Mouse (Mus musculus) brain, adult 2 months (tissue): Measurements from ENCODE around the gene Cux1.

Experiments used
- DNase-seq: peaks from one replicate; pipeline ENCODE4 v3.0.0; 2011; ENCODE audit warnings: low read depth, low spot score

The Cux1 gene

DNA sequence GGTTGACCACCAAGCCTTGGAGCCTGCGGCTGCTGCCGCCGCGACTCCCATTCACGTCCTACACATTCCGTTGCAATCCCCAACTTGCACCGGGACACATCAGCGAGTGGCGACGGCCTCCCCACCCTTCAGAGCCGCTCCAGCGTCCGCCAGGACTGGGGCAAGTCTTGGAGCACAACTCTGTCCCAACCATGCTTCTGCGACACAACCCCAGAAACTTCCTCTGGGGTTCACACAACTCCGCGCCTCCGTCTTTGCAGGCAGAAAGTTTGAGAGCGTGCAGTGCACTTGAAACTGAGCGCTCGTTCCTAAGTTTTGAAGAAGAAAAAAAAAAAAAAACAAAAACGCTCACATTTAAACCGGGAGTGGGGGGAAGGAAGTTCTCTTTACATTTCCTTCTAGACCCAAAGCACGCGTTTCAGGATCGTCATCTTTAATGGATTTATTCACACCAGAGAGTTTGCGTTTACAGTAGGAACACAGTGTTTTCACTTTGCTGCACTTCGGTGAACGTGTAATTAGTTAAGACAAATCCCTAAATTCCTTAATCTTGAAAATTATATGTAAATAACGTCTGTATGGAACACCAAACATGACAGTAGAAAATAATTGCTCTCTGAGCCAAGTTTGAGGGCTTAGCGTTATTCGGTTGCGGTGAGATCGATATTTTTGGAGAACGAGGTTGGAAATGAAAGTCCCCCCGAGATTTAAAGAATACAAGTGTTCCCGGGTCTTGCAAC lies 906 bp upstream of the Cux1 start:
- DNase-seq: peak; percentile 56

DNA sequence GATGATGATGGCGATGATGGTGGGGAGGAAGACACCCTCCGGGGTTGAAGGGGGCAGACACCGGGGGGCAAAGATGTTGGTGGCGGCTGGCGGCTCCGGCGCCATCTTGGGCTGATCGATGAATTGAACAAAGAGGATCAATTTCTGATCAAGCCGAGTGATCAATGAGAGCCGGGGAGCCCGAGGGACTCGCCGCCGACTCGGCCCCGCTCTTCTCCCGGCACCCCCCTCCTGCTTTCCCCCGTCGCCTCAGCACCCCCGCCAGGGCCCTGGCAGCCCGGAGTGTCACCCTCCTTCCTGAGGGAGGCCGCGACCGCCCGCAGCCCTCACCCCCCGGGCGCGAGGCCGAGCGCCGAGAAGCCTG lies 496 bp downstream of the Cux1 start:
- no peak for DNase-seq

DNA sequence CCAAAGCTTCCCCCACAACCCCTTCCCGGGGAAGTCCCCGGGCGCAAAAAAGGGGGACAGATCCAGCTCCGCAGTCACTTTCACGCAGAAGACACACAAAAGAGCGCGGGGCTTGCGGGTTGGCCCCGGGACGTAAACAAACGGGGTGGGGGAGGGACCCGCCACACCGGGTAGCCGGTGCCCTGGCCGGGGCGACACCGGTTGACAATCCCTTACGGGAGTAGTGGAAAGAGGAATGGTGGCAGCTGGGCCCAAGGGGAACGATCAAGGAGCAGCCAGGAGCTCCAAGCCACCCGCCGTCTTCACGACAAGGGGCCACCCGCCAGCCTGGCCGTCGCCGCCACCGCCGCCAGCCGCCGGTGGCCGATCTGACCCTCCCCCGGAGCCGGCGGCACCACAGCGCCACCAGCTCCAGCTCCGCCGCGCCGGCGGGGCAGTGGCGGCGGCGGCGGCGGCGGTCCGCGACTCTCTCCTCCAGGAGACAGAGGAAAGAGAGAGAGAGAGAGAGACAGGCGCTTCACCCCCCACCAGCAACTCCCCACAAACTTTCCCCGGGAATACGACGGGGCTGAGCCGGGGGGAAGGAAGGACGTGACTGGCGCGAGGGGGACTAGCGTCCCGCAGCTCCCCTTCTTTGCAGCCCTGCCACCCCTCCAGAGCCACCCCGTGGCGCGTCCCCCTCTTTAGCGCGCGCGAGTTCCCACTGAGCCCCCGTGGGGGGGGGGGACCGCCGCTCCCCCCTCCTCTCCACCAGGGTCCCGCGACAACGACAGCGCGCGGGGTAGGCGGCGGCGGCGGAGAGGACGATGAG lies 1.1 kb downstream of the Cux1 start:
- peak; percentile 67 for DNase-seq

DNA sequence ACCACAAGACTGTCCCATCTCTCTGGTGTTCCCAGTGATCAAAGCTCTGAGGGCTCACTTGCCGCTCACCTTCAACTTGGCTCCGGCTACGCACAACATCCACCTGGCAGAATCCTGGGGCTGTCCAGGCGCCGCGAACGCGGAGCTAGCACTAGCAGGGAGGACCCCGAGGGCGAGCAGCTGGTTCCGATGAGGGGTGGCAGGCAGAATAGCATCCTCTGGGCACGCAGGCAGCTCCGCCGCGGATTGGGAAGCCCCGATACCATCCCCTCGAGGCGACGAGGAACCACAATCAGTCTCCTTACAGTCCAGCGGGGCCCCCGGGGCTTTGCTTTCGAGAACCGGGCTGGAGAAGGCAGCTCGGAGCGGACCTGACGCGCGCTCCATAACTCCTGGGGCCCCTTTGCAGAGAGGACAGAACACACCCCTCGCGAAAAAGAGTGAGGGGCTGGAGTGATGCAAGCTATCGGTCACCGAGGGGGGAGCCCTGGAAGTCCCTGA lies 1.9 kb downstream of the Cux1 start:
- DNase-seq: peak; percentile 34

DNA sequence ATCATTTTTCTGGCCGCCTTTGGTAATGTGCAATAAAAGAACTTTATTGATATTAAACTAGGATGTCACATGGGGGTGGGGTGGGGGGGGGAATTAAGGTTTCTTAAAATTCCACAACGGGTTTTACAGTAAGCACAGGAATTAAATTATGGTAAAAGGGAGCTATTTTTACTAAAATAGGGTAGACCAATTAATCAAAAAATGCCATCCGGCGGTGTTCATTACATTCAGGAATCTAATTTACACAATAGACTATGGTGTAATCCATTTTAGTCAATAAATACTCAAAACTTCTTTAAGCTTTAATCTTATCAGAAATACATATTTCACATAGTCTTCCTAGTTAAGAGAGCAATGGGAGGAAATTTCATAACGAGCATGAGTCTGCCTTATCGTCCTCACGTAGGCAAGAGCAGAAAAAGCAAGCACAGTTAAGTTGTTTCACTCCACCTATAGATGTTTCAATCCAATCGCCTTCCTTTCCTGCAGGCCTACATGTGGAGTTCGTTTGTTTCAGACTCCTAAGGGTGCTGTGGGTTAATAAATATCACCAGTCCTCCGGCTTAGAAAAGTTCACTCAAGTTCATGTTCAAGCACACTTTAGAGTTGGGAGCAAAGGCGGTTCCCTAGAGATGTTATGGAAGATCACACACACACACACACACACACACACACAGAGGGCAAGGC lies 2.5 kb downstream of the Cux1 start:
- DNase-seq: no peak

DNA sequence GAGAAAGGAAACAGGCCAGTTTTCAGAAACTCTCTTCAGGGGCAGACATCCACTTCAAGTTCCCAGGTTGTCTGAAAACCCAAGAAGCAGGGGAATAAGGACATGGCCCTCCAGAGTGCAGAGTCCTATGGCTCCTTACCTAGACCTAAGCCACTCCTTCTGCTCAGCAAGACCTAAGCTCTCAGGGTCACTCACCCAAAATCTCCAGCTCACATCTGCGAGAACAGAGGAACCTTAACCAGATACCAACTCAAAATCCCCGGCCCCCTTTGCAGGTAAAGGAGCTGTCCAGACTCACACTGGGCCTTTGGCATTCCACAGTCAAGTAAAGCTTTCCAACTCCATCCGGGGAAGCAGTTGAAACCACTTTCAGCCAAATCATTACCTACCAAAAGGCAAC lies 3.3 kb downstream of the Cux1 start:
- no peak for DNase-seq

DNA sequence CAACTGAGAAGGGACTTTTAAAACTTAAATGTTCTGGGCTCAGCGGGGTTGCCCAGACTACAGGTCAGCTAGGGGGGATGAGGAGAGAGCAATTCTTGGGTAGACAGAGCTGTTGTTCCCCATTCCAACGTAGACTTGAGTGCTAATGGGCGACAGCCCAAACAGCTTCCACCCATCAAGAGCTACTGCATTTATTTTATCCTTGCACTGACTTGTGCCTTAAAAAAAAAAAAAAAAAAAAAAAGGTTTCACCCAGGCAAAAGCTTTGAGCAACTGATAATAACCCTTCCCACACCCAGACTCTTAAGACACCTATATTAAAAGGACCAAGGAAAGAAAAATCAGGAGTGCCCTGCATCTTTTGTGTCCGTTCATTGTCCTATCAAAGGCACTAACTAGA lies 4.2 kb downstream of the Cux1 start:
- no peak for DNase-seq

DNA sequence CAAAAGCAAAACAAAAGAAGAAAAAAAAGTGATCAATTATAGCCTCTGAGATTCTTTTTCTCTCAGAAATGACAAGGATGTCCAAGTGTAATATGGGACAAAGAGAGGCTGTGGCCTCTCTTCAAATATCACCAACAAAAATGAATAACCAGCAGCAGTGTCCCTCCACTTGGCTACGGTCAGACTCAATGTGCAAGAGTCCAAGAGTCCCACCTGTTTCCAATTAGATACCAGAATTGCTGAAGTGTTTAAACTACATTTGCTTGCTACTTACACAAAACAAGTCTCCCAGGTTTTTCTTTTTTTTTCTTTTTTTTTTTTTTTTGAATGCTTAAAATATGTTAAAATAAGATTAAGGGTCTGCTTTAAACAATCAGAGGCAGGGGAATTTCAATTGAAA lies 5.1 kb downstream of the Cux1 start:
- DNase-seq: peak; percentile 57

DNA sequence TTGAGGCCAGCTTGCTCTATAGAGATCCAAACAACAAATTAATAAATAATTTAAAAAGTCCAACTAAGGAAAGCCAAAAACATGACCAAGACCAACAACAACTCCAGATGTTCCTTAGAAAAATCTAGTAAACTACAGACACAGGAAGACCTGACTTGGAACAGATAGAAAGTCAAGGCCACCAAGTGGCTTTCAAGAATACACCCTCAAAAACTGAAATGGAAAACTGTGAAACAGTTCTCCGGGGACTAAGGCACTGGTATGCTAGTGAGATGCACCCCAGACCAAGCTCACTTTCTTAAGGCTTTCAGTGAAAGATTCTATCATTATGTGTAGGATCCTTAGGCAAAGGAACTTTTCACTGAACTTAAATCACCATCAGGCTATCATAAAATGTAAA lies 5.6 kb downstream of the Cux1 start:
- no peak for DNase-seq

DNA sequence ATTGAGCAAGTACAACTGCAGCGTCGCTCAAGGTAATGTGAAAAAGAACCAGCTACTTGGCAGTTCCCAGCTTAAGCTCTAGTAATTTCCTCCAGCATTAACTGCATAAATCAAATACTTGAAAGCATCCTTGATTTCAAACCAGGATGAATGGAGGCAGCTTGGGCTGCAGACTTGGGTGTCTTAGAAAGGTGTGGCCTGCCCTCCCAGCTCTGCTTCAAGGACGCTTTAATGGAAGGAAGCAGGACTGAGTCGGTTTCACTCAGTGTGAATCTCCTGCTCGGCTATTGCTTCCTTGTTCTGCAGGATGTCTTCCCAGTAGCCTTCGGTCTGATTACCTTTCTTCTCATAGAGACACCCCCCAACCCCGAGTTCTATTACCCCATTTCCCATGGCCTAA lies 6.6 kb downstream of the Cux1 start:
- no peak for DNase-seq

DNA sequence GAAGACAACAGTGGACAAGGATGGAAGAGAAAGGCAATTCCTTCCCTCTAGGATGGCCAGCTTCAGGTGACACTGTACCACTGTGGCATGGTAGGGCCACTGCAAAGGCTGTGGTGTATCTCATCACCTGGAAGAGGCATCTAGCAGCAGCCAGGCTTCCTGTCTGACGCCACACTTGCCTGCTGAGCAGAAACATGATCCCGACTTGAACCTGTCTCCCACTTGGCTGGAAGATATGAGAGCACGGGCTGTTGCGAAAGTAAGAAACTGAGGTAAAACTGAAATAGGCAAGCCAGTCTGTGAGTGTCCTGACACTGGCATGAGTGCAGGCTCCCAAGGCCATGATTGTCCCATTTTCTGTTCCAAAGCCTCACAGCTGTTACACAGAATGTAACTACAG lies 9.8 kb downstream of the Cux1 start:
- no peak for DNase-seq

DNA sequence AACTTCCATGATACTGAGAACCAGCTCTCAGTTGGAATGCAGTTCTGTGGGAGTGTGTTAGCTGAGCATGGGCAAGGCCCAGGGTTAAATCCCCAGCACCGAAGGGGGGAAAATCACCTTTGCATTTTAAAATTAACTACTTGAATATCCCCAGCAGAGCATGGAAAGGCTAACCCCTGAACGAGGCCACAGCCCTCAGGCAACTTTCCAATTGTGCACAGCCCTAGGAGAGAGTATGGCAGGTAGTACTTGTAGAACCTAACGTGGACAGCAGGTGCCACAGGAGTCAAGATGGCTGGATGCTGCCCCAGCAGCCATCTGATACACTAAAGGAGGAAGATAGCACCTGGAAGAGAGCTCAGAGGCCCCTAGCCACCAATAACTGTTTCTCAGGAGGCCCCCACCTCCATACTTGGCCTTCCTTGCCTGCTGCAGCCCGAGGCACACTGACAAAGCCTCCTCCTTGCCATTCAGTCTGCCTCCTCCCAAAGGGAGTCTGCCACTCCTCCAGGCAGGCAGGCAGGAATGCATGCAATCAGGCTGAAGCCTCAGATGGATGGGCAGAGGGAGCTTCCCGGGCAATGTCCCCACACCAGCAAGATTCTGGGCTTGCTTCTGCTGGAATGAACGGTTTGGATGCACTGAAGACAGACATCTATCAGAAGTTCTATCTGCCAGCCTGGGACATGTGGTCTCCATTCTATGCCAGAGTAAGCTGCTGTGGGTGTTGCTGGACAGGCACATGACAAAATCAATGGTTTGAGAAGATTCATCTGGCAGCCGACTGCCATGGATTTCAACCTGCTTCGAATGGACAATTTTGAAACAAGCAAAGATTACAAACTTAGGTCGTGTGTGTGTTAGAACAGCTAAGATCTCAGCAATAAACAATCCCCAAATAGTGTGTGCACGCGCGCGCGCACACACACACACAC lies 10.7 kb downstream of the Cux1 start:
- DNase-seq: no peak

DNA sequence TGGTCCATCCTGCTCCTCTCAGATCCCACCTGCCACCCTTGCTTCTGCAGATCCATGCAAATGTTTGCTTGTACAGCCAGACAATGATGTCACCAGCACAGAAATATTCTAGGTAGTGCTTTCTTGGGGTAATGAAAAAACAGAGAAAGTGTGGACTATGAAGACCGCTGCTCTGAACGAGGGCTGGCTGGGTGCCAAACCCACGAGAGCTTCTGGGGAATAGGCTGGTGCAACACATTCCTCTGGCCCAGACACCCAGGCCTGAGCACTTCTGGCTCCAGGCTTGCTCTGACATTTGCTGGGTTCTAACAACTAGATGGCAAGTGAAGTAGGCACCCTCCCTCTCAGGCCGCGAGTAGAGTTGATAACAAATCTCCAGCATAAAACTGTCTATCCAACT lies 11.6 kb downstream of the Cux1 start:
- DNase-seq: peak; percentile 61

DNA sequence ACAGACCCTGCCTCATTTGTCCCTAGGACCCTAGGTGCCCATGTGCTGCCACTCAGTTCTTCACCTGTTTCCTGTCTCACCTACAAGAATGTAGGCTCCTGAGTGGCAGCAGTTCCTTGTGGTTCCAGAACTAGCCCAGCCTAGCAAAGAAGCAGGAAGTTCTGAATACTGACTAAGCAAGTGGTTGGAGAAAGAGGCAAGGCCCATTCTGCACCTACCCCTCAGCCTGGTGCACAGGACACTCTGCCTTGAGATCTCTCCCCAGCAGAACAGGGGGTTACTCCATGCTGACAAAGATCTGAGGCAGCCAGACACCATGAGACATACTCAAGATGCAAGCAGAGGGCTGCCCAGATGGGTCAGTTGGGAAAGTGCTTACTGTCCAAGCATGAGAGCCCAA lies 14.5 kb downstream of the Cux1 start:
- DNase-seq: no peak

DNA sequence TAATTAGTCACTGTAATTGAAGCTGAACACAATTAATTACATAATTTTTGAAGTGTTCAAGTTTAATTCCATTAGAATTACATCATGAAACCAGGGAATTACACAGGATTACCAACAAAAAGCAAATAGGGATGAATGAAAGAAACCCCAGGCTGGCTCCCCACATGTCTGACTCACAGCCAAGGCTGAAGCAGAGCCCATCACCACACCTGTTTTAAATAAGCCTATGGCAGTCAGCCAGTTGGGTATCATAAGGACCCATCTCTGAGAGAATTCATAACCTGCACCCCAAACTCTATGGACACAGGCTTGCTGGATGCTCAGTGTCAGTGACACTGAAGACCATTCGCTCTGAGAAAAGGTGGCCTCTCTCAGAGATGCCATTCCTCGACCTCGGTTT lies 15.2 kb downstream of the Cux1 start:
- DNase-seq: no peak

DNA sequence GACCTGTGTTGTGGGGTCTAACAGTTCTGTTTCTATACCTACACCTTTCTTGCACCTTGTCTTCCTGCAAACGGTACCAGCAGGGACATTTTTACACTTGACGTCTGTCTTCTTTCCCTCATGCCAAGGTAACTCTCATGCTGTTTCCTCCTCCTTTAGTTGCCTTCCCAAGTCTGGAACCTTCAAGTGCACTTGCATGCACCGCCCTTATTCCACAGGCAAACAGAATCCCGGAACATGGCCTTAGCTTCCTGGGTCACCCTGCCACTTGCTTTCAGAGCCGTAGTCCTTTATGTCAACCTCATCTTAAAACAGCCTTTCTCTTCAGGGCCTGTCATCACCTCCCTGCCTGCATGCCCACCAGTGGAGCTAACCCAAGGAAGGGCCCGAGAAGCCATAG lies 15.7 kb downstream of the Cux1 start:
- DNase-seq: no peak

DNA sequence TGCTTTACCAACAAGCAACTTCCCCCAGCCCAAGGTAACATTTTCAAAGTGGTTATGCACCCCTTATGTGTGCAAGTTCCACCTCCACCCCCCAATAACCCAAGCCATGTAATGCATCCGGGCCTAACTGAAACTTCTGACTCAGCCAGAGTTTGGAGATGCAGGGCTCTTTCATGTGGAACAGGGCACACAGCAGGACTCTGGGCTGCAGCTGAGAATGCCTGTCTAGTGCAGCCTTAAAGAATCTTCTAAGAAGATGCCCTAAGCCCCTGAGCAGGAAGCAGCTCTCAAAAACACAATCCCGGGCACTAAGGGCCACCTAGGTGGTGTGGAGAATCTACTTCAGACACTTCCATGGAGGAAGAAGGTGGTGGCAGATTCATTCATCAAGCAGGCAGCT lies 16.6 kb downstream of the Cux1 start:
- DNase-seq: no peak

DNA sequence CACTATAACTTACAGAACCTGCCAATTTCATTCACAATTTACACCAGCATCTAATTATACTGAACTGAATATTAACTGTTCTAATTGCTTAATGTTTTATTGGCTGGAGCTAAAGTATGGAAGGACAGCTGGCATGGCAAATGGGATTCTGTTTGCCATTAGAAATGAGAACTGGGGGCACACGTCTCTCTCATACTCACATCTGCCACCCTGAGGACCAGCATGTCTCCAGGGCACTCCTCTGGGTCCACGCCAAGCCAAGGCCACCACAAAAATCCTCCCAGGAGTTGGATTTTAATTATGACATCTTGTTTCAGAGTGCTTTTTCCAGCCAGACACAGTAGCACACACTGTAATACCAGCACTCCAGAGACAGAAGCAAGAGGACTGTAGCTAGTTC lies 18.5 kb downstream of the Cux1 start:
- DNase-seq: no peak

DNA sequence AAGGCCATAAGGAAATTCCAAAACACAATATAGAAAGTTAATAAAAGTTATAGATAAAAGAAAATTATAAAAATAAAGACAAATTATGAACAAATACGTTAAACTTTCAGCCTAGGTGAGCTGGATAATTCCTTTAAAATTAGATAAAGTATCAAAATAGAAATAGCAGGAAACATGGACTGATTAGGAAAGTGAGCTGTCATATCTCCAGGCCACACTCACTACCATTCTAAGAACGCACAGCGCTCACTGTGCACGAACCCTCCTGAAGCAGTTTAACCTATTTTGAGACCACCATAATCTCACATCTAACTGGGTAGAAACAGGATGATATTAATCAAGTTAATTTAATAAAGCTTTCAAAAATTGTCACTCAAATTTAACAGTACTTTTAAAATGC lies 22.2 kb downstream of the Cux1 start:
- no peak for DNase-seq

DNA sequence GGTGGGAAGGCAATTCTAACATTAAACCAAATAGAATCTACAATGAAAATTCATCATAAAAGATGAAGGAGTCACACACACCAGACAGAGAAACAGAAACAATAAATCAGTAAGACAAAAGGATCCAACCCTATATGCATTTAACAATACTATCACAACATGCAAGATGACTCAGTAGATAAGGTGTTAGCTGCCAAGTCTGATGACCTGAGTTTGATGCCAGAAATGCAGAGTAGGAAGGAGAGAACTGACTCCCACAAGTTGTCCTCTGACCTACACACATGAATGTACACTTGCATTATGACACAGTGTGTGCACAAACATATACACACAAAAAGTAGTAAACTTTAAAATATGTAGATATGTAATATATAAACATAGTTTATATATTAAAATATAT lies 24.1 kb downstream of the Cux1 start:
- DNase-seq: peak; percentile 48

DNA sequence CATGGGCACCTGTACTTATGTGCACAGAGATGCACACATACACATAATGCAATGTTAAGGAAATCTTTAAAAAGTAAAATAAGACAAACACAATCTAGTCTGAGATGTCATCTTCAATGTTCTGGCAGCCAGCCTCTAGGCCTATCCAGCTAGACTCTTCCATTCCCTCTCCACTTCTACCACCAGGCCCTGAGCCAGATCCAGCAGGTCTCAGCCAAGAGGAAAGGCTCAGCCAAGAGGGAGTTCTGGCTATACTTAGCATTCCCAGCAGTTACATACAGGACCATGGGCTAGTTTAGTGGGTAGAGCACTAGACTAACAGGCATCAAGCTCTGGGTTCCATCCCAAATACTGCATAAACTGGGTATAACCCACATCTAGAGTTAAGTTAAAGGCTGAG lies 26.3 kb downstream of the Cux1 start:
- DNase-seq: peak; percentile 95
